Mouse (Mus musculus) E14TG2a.4 (cell line): ENCODE measurements around the gene Mfsd2a.

Experiments used
- H3K27me3 ChIP-seq: 2 replicates; pipeline ENCODE4 v1.6.1; 2014; ENCODE audit warnings: low read length, control low read depth; ENCODE audit not compliant: insufficient read depth
- H3K36me3 ChIP-seq: 2 replicates; pipeline ENCODE4 v1.6.1; 2014; ENCODE audit warnings: low read length, control low read depth; ENCODE audit not compliant: insufficient read depth
- H3K4me1 ChIP-seq: replicated peaks from 2 replicates; pipeline ENCODE4 v1.6.1; 2014; ENCODE audit warnings: low read depth, low read length, control low read depth
- H3K4me3 ChIP-seq: replicated peaks from 2 replicates; pipeline ENCODE4 v1.5.1; 2014; ENCODE audit warnings: mild to moderate bottlenecking, low read length
- H3K9me3 ChIP-seq: 2 replicates; pipeline ENCODE4 v1.6.1; 2014; ENCODE audit warnings: low read length, control low read depth
- CTCF ChIP-seq: conservative IDR thresholded peaks from 2 replicates; pipeline ENCODE4 v1.5.1; 2014; ENCODE audit warnings: low read length
- NANOG ChIP-seq: IDR thresholded peaks from 2 replicates; pipeline ENCODE4 v1.6.1; 2014; ENCODE audit warnings: borderline replicate concordance, low read length, mixed read lengths
- POU5F1 ChIP-seq: IDR thresholded peaks from 2 replicates; pipeline ENCODE4 v1.6.1; 2014; ENCODE audit warnings: low read length, borderline replicate concordance

Mfsd2a gene

GRCm38 (mm10) chr4:122971191-122971590 lies 10.2 kb upstream of the Mfsd2a start:
- H3K27me3 ChIP-seq, result peaks cover 45% of the 10 kb centered on the region
- no peaks in the 10 kb centered on the region for H3K9me3 ChIP-seq
- H3K4me1 ChIP-seq, result no peaks in the 10 kb centered on the region
- no peak for TF ChIP-seq CTCF
- no peak for TF ChIP-seq NANOG
- no peak for TF ChIP-seq POU5F1
- H3K4me3 ChIP-seq, result no peak overlapping the region
- no peaks in the 10 kb centered on the region for H3K36me3 ChIP-seq

- H3K4me1 ChIP-seq, result no peaks in the 10 kb centered on the region
These were observed 7.1 kb upstream of the Mfsd2a start for GRCm38 (mm10) chr4:122968106-122968505.

GRCm38 (mm10) chr4:122962751-122963150 lies 1.8 kb upstream of the Mfsd2a start:
- peaks cover 17% of the 10 kb centered on the region for H3K4me1 ChIP-seq
- TF ChIP-seq POU5F1 (no peak), CTCF (no peak), NANOG (no peak)
- no peaks in the 10 kb centered on the region for H3K36me3 ChIP-seq
- H3K27me3 ChIP-seq, result peaks cover 77% of the 10 kb centered on the region
- no peak overlapping the region for H3K4me3 ChIP-seq
- H3K9me3 ChIP-seq, result no peaks in the 10 kb centered on the region

More at GRCm38 (mm10) chr4:122968106-122968505, 7.1 kb upstream of the Mfsd2a start:
- no peak for TF ChIP-seq NANOG
- TF ChIP-seq POU5F1, result no peak
- no peak for TF ChIP-seq CTCF
- no peak overlapping the region for H3K4me3 ChIP-seq
- no peaks in the 10 kb centered on the region for H3K9me3 ChIP-seq
- H3K36me3 ChIP-seq, result no peaks in the 10 kb centered on the region
- peaks cover 60% of the 10 kb centered on the region for H3K27me3 ChIP-seq

GRCm38 (mm10) chr4:122961589-122961988 lies 601 bp upstream of the Mfsd2a start:
- TF ChIP-seq CTCF (no peak), NANOG (no peak), POU5F1 (no peak)
- Histone ChIP-seq H3K36me3 (no peaks in the 10 kb centered on the region), H3K4me1 (peaks cover 22% of the 10 kb centered on the region), H3K4me3 (peak overlapping the region; percentile 75), H3K27me3 (peaks cover 85% of the 10 kb centered on the region), H3K9me3 (no peaks in the 10 kb centered on the region)

GRCm38 (mm10) chr4:122960321-122961099 lies 478 bp downstream of the Mfsd2a start:
- Histone ChIP-seq H3K9me3 (no peaks in the 10 kb centered on the region), H3K27me3 (peaks cover 85% of the 10 kb centered on the region), H3K4me3 (peak overlapping the region; percentile 75), H3K36me3 (no peaks in the 10 kb centered on the region), H3K4me1 (peaks cover 31% of the 10 kb centered on the region)
- no peak for TF ChIP-seq NANOG
- no peak for TF ChIP-seq CTCF
- TF ChIP-seq POU5F1, result no peak

GRCm38 (mm10) chr4:122959816-122960215 lies 1.2 kb downstream of the Mfsd2a start:
- no peak for TF ChIP-seq NANOG
- TF ChIP-seq POU5F1, result no peak
- no peak for TF ChIP-seq CTCF
- Histone ChIP-seq H3K9me3 (no peaks in the 10 kb centered on the region), H3K36me3 (no peaks in the 10 kb centered on the region), H3K4me3 (0 out of 2 replicates have a peak overlapping the region, but pooled peaks have one; percentile 75), H3K4me1 (peaks cover 38% of the 10 kb centered on the region), H3K27me3 (peaks cover 90% of the 10 kb centered on the region)

- Histone ChIP-seq H3K4me3 (no peak overlapping the region), H3K4me1 (peaks cover 39% of the 10 kb centered on the region)
These were observed 2.4 kb downstream of the Mfsd2a start for GRCm38 (mm10) chr4:122958491-122959031.

GRCm38 (mm10) chr4:122956301-122956700 lies 4.7 kb downstream of the Mfsd2a start:
- Histone ChIP-seq H3K27me3 (peaks cover 76% of the 10 kb centered on the region), H3K9me3 (no peaks in the 10 kb centered on the region), H3K4me3 (no peak overlapping the region), H3K4me1 (peaks cover 36% of the 10 kb centered on the region), H3K36me3 (no peaks in the 10 kb centered on the region)
- TF ChIP-seq NANOG, result no peak
- TF ChIP-seq POU5F1, result no peak
- no peak for TF ChIP-seq CTCF

More at GRCm38 (mm10) chr4:122958491-122959031, 2.4 kb downstream of the Mfsd2a start:
- Histone ChIP-seq H3K27me3 (peaks cover 88% of the 10 kb centered on the region), H3K36me3 (no peaks in the 10 kb centered on the region), H3K9me3 (no peaks in the 10 kb centered on the region)
- no peak for TF ChIP-seq POU5F1
- no peak for TF ChIP-seq NANOG
- TF ChIP-seq CTCF, result no peak

- no peaks in the 10 kb centered on the region for H3K36me3 ChIP-seq
- H3K9me3 ChIP-seq, result no peaks in the 10 kb centered on the region
These were observed 5.4 kb downstream of the Mfsd2a start for GRCm38 (mm10) chr4:122955412-122956136.

More at GRCm38 (mm10) chr4:122955412-122956136, 5.4 kb downstream of the Mfsd2a start:
- Histone ChIP-seq H3K4me3 (peak overlapping the region; percentile 45), H3K27me3 (peaks cover 75% of the 10 kb centered on the region), H3K4me1 (peaks cover 31% of the 10 kb centered on the region)
- TF ChIP-seq CTCF (no peak), POU5F1 (no peak), NANOG (no peak)
